Mouse (Mus musculus): ENCODE results near the gene Pde4d. TPM values are rescaled to one million over a fixed set of nuclear protein-coding genes. Genes with fewer than 3 reads are reported as not detected.

Gene Pde4d
- polyA plus RNA-seq, 1 experiment from 2014 or later: 29.2 TPM

DNA sequence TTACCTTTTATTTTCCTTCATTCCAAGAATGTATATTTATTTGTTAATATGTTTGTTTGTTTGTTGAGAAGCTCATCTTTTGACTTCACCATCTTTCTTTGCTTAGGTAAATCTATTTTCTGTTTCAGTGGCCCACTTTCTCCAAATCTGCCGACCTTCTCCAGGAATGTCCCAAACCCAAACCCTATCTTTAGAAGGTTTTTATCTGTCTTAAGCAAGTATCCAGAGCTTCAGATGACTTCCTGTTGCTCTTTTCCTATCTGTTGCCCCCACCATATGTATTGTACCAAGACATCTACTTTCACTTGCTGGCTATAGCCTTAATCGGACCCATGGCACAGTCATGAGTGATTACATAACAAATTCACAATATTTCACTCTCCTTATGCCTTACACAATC lies 1238.4 kb downstream of the Pde4d start:
- Histone ChIP-seq H3K9ac (ENCODE audit: low read length) (no peak overlapping the region), H3K4me3 (ENCODE audit: control insufficient read depth in 1 of 2, insufficient read depth in 1 of 2, low read depth in 1 of 2, low read length in 2 of 2) (peak overlapping the region in 1 of 2 experiments; percentile 58; a peak in 2 of 4 replicates), H3K4me2 (ENCODE audit: low read length) (peak overlapping the region; percentile 73), H3K27me3 (ENCODE audit: control insufficient read depth, insufficient read depth, low read length) (no peaks in the 10 kb centered on the region), H3K27ac (replicated peaks in 1 of 2; ENCODE audit: control insufficient read depth in 1 of 2, insufficient read depth in 1 of 2, low read depth in 2 of 2, low read length in 2 of 2) (no peak overlapping the region), H3K9me3 (ENCODE audit: control insufficient read depth, low read length) (no peaks in the 10 kb centered on the region), H3K4me1 (ENCODE audit: control insufficient read depth in 2 of 2, insufficient read depth in 2 of 2, low read length in 2 of 2) (peaks cover 9 to 38% of the 10 kb centered on the region in 2 experiments), H3K36me3 (ENCODE audit: control insufficient read depth, insufficient read depth, low read length) (no peaks in the 10 kb centered on the region)
- no peak for ATAC-seq (ENCODE audit: insufficient number of reproducible peaks, insufficient read depth, low FRiP score, low read depth)
- WGBS: 51% methylated on average over 2 of the region's 2 CpGs

DNA sequence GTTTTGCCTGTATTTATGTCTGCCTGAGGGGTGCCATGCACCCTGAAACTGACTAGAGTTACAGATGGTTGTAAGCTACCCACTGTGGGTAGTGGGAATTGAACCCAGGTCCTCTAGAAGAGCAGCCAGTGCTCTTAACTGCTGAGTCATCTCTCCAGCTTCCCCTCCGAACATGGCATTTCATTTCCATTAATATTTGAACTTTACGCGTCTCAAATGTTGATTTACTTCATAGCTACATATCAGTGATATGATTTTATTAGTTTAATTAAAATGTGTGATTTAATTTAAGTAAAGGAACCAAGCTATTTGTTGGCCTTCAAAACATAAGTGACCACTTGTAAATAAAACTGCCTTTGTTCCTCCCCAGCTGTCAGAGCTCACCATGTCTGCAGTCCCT lies 1239.4 kb downstream of the Pde4d start:
- no peak for ATAC-seq (ENCODE audit: insufficient number of reproducible peaks, insufficient read depth, low FRiP score, low read depth)
- Histone ChIP-seq H3K4me3 (ENCODE audit: control insufficient read depth in 1 of 2, insufficient read depth in 1 of 2, low read depth in 1 of 2, low read length in 2 of 2) (no peak overlapping the region), H3K27ac (replicated peaks in 1 of 2; ENCODE audit: control insufficient read depth in 1 of 2, insufficient read depth in 1 of 2, low read depth in 2 of 2, low read length in 2 of 2) (no peak overlapping the region), H3K4me2 (ENCODE audit: low read length) (no peak overlapping the region), H3K9ac (ENCODE audit: low read length) (no peak overlapping the region), H3K36me3 (ENCODE audit: control insufficient read depth, insufficient read depth, low read length) (no peaks in the 10 kb centered on the region), H3K27me3 (ENCODE audit: control insufficient read depth, insufficient read depth, low read length) (no peaks in the 10 kb centered on the region), H3K4me1 (ENCODE audit: control insufficient read depth in 2 of 2, insufficient read depth in 2 of 2, low read length in 2 of 2) (peaks cover 7 to 37% of the 10 kb centered on the region in 2 experiments; a peak in 3 of 4 replicates), H3K9me3 (ENCODE audit: control insufficient read depth, low read length) (no peaks in the 10 kb centered on the region)
- 89% methylated on average over 3 of the region's 3 CpGs for WGBS

DNA sequence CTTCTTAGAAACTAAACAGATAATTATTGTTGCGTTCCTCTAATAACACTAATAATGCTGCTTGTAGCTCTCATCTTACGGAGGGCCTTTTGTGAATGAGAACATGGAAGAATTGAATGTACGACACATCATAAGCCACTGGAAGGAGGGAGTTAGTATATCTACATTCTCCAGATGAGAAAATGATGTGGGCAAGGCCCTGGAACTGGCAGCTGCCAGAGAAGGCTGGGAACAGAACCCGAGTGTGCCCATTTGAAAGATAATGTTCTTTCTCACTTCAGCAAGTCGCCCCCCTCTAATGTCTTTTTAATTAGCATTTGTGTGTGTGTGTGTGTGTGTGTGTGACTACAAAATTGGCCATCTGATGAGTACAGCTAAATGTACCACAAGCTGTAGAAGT lies 1240.8 kb downstream of the Pde4d start:
- Histone ChIP-seq H3K4me1 (ENCODE audit: control insufficient read depth in 2 of 2, insufficient read depth in 2 of 2, low read length in 2 of 2) (peaks cover 9 to 38% of the 10 kb centered on the region in 2 experiments), H3K4me2 (ENCODE audit: low read length) (no peak overlapping the region), H3K9ac (ENCODE audit: low read length) (no peak overlapping the region), H3K36me3 (ENCODE audit: control insufficient read depth, insufficient read depth, low read length) (no peaks in the 10 kb centered on the region), H3K9me3 (ENCODE audit: control insufficient read depth, low read length) (no peaks in the 10 kb centered on the region), H3K27ac (replicated peaks in 1 of 2; ENCODE audit: control insufficient read depth in 1 of 2, insufficient read depth in 1 of 2, low read depth in 2 of 2, low read length in 2 of 2) (no peak overlapping the region), H3K4me3 (ENCODE audit: control insufficient read depth in 1 of 2, insufficient read depth in 1 of 2, low read depth in 1 of 2, low read length in 2 of 2) (no peak overlapping the region), H3K27me3 (ENCODE audit: control insufficient read depth, insufficient read depth, low read length) (no peaks in the 10 kb centered on the region)
- 83% methylated on average over 5 of the region's 5 CpGs for WGBS
- no peak for ATAC-seq (ENCODE audit: insufficient number of reproducible peaks, insufficient read depth, low FRiP score, low read depth)

DNA sequence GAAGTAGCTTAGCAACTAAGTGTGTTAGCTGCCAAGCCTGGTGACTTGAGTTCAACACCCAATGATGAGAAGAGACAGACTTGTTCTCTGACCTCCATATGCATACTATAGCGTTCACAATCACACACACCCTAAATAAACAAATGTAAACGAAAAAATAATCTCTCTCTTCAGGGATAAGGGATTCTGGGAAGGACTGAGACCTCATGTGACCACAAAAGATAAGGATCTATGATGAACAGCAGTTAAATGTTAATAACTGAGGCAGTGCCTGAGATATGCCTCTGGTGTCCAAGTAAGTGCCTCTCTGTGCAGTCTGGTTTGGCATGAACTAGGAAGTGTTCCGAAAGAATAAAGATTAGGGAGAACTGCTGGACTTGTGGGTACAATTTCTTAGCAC lies 1243.1 kb downstream of the Pde4d start:
- Histone ChIP-seq H3K36me3 (ENCODE audit: control insufficient read depth, insufficient read depth, low read length) (no peaks in the 10 kb centered on the region), H3K4me3 (ENCODE audit: control insufficient read depth in 1 of 2, insufficient read depth in 1 of 2, low read depth in 1 of 2, low read length in 2 of 2) (no peak overlapping the region), H3K9me3 (ENCODE audit: control insufficient read depth, low read length) (no peaks in the 10 kb centered on the region), H3K4me1 (ENCODE audit: control insufficient read depth in 2 of 2, insufficient read depth in 2 of 2, low read length in 2 of 2) (peaks cover 9 to 34% of the 10 kb centered on the region in 2 experiments), H3K9ac (ENCODE audit: low read length) (no peak overlapping the region), H3K27me3 (ENCODE audit: control insufficient read depth, insufficient read depth, low read length) (no peaks in the 10 kb centered on the region), H3K27ac (replicated peaks in 1 of 2; ENCODE audit: control insufficient read depth in 1 of 2, insufficient read depth in 1 of 2, low read depth in 2 of 2, low read length in 2 of 2) (no peak overlapping the region), H3K4me2 (ENCODE audit: low read length) (no peak overlapping the region)
- ATAC-seq (ENCODE audit: insufficient number of reproducible peaks, insufficient read depth, low FRiP score, low read depth): no peak
- WGBS: 40% methylated on average over 3 of the region's 3 CpGs

DNA sequence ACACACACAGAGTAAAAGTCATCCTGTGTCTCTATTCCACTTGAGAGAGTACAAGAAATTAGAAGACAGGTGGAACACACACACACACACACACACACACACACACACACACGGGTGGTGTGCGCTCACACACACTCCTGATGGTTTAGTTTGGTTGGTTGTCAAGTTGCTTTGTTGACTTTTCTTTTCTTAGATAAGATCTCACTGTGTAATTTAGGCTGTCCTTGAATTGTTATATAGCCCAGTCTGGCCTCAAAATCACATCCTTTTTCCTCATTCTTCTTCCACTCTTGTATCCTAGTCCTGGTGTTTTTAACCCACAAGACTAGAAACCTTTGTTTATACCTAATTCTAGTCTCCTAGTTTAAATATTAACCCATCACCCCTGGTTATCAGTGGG lies 1244.0 kb downstream of the Pde4d start:
- Histone ChIP-seq H3K4me3 (ENCODE audit: control insufficient read depth in 1 of 2, insufficient read depth in 1 of 2, low read depth in 1 of 2, low read length in 2 of 2) (no peak overlapping the region), H3K9me3 (ENCODE audit: control insufficient read depth, low read length) (no peaks in the 10 kb centered on the region), H3K4me1 (ENCODE audit: control insufficient read depth in 2 of 2, insufficient read depth in 2 of 2, low read length in 2 of 2) (peaks cover 9 to 32% of the 10 kb centered on the region in 2 experiments; a peak in 3 of 4 replicates), H3K9ac (ENCODE audit: low read length) (no peak overlapping the region), H3K27me3 (ENCODE audit: control insufficient read depth, insufficient read depth, low read length) (no peaks in the 10 kb centered on the region), H3K36me3 (ENCODE audit: control insufficient read depth, insufficient read depth, low read length) (0 out of 2 replicates have a peak, but pooled peaks cover 2% of the 10 kb centered on the region), H3K4me2 (ENCODE audit: low read length) (no peak overlapping the region), H3K27ac (replicated peaks in 1 of 2; ENCODE audit: control insufficient read depth in 1 of 2, insufficient read depth in 1 of 2, low read depth in 2 of 2, low read length in 2 of 2) (no peak overlapping the region)
- ATAC-seq (ENCODE audit: insufficient number of reproducible peaks, insufficient read depth, low FRiP score, low read depth): no peak
- WGBS: 55% methylated on average over 2 of the region's 2 CpGs

DNA sequence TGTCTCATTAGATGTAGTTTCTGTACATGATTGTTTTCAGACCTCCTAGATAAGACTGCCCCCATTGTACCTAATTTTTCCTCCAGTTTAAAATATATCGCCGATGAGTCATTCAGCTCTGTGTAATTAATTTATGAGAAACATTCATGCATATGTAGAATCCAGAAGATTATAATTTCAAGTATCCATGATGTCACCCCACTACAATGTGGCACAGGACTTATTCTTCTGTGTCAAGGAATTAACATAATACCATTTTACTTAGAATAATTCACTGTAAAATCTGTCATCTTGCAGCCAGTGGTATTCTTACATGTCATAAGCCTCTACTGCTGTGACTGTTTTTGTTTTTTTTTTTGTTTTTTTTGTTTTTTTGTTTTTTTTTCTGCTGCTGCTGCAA lies 1244.5 kb downstream of the Pde4d start:
- H3K27me3 ChIP-seq (ENCODE audit: control insufficient read depth, insufficient read depth, low read length): no peaks in the 10 kb centered on the region
- peaks cover 9 to 32% of the 10 kb centered on the region in 2 experiments; a peak in 3 of 4 replicates for H3K4me1 ChIP-seq (ENCODE audit: control insufficient read depth in 2 of 2, insufficient read depth in 2 of 2, low read length in 2 of 2)
- 86% methylated on average over 2 of the region's 2 CpGs for WGBS
- H3K27ac ChIP-seq (replicated peaks in 1 of 2; ENCODE audit: control insufficient read depth in 1 of 2, insufficient read depth in 1 of 2, low read depth in 2 of 2, low read length in 2 of 2): no peak overlapping the region
- no peaks in the 10 kb centered on the region for H3K9me3 ChIP-seq (ENCODE audit: control insufficient read depth, low read length)
- H3K36me3 ChIP-seq (ENCODE audit: control insufficient read depth, insufficient read depth, low read length): 0 out of 2 replicates have a peak, but pooled peaks cover 2% of the 10 kb centered on the region
- H3K4me3 ChIP-seq (ENCODE audit: control insufficient read depth in 1 of 2, insufficient read depth in 1 of 2, low read depth in 1 of 2, low read length in 2 of 2): no peak overlapping the region
- no peak overlapping the region for H3K4me2 ChIP-seq (ENCODE audit: low read length)
- ATAC-seq (ENCODE audit: insufficient number of reproducible peaks, insufficient read depth, low FRiP score, low read depth): no peak
- H3K9ac ChIP-seq (ENCODE audit: low read length): no peak overlapping the region

DNA sequence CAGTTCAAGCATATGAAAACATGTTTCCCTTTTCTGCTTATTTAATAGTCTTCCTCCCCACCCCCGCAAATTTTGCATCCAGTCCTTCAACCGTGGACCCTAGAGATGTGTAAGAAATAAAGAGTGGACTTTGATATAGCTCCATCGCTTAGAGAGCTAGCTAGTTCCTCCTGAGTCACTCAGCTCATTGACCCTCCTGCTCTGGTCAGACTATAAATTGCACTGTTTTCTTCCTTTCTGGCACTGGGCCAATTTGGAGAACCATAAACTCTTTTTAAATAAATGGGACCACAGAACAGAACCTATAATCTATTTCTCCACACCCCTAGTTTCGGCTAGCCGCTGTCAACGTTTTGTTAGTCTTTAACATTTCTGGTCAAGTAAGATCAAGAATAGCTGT lies 1245.3 kb downstream of the Pde4d start:
- no peak overlapping the region for H3K4me2 ChIP-seq (ENCODE audit: low read length)
- H3K36me3 ChIP-seq (ENCODE audit: control insufficient read depth, insufficient read depth, low read length): peaks cover 4% of the 10 kb centered on the region; the same call in 1 of the 2 replicates
- no peak overlapping the region for H3K9ac ChIP-seq (ENCODE audit: low read length)
- H3K9me3 ChIP-seq (ENCODE audit: control insufficient read depth, low read length): no peaks in the 10 kb centered on the region
- H3K27me3 ChIP-seq (ENCODE audit: control insufficient read depth, insufficient read depth, low read length): no peaks in the 10 kb centered on the region
- no peak overlapping the region for H3K27ac ChIP-seq (replicated peaks in 1 of 2; ENCODE audit: control insufficient read depth in 1 of 2, insufficient read depth in 1 of 2, low read depth in 2 of 2, low read length in 2 of 2)
- ATAC-seq (ENCODE audit: insufficient number of reproducible peaks, insufficient read depth, low FRiP score, low read depth): no peak
- WGBS: 86% methylated on average over 6 of the region's 6 CpGs
- no peak overlapping the region for H3K4me3 ChIP-seq (ENCODE audit: control insufficient read depth in 1 of 2, insufficient read depth in 1 of 2, low read depth in 1 of 2, low read length in 2 of 2)
- peaks cover 9 to 32% of the 10 kb centered on the region in 2 experiments; a peak in 3 of 4 replicates for H3K4me1 ChIP-seq (ENCODE audit: control insufficient read depth in 2 of 2, insufficient read depth in 2 of 2, low read length in 2 of 2)

DNA sequence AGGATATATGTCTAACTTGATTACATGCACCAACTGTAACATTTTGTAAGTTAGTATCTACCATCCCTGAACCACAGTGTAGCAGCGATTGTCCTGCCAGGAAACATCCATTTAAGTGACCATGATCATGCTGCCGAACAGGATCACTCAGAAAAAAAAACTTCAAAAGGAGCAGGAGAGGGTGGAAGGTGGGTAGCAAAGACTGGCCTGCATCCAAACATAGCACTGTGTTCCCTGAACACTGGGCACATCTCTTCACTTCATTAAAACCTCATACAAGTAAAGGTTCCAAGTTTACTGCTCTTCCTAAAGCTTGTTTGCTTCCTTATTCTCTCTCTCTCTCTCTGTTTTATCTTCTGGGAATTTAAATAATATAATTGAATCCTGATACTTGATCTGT lies 1256.4 kb downstream of the Pde4d start:
- H3K27me3 ChIP-seq (ENCODE audit: control insufficient read depth, insufficient read depth, low read length): no peaks in the 10 kb centered on the region
- H3K4me3 ChIP-seq (ENCODE audit: control insufficient read depth in 1 of 2, insufficient read depth in 1 of 2, low read depth in 1 of 2, low read length in 2 of 2): no peak overlapping the region
- 0 out of 2 replicates have a peak, but pooled peaks cover 3% of the 10 kb centered on the region for H3K36me3 ChIP-seq (ENCODE audit: control insufficient read depth, insufficient read depth, low read length)
- 51% methylated on average over 2 of the region's 2 CpGs for WGBS
- ATAC-seq (ENCODE audit: insufficient number of reproducible peaks, insufficient read depth, low FRiP score, low read depth): no peak
- no peak overlapping the region for H3K27ac ChIP-seq (replicated peaks in 1 of 2; ENCODE audit: control insufficient read depth in 1 of 2, insufficient read depth in 1 of 2, low read depth in 2 of 2, low read length in 2 of 2)
- no peak overlapping the region for H3K9ac ChIP-seq (ENCODE audit: low read length)
- H3K4me2 ChIP-seq (ENCODE audit: low read length): no peak overlapping the region
- no peaks in the 10 kb centered on the region for H3K9me3 ChIP-seq (ENCODE audit: control insufficient read depth, low read length)
- peaks cover 0 to 24% of the 10 kb centered on the region in 2 experiments; a peak in 3 of 4 replicates for H3K4me1 ChIP-seq (ENCODE audit: control insufficient read depth in 2 of 2, insufficient read depth in 2 of 2, low read length in 2 of 2)
